Mouse (Mus musculus) intestine, postnatal 0 days (tissue): ENCODE measurements around the gene Cd3e. TPM values are rescaled to one million over a fixed set of nuclear protein-coding genes. Genes with fewer than 3 reads are reported as not detected.

Experiments
- ATAC-seq: fragments of 200-750 bp; cut with Nextera tagmentation; 2 replicates; pipeline ENCODE4 v1.8.0; 2017; ENCODE audit warnings: mild to moderate bottlenecking, moderate TSS enrichment, moderate library complexity
- H3K27ac ChIP-seq: fragments of 300-500 bp; sonication (generic); 2 replicates; pipeline ENCODE4 v1.5.1; 2014; ENCODE audit warnings: mild to moderate bottlenecking, low read depth, low read length, moderate library complexity
- H3K27me3 ChIP-seq: fragments of 300-500 bp; sonication (generic); replicated peaks from 2 replicates; pipeline ENCODE4 v1.6.1; 2014; ENCODE audit warnings: low read length, mixed read lengths; ENCODE audit not compliant: control insufficient read depth, insufficient read depth
- H3K36me3 ChIP-seq: fragments of 300-500 bp; sonication (generic); 2 replicates; pipeline ENCODE4 v1.6.1; 2014; ENCODE audit warnings: mild to moderate bottlenecking, moderate library complexity; ENCODE audit not compliant: control insufficient read depth, insufficient read depth
- H3K4me1 ChIP-seq: fragments of 300-500 bp; sonication (generic); replicated peaks from 2 replicates; pipeline ENCODE4 v1.6.1; 2014; ENCODE audit warnings: antibody characterized with exemption, low read length, mixed read lengths; ENCODE audit not compliant: control insufficient read depth, insufficient read depth
- H3K4me2 ChIP-seq: fragments of 300-500 bp; sonication (generic); replicated peaks from 2 replicates; pipeline ENCODE4 v1.6.1; 2014; ENCODE audit warnings: low read depth, mild to moderate bottlenecking, moderate library complexity
- H3K4me3 ChIP-seq: fragments of 300-500 bp; sonication (generic); 2 replicates; pipeline ENCODE4 v1.5.1; 2014; ENCODE audit warnings: low read depth, low read length
- H3K9ac ChIP-seq: fragments of 300-500 bp; sonication (generic); 2 replicates; pipeline ENCODE4 v1.6.1; 2014; ENCODE audit warnings: mild to moderate bottlenecking, low read depth, low read length
- H3K9me3 ChIP-seq: fragments of 300-500 bp; sonication (generic); 2 replicates; pipeline ENCODE4 v1.6.1; 2016; ENCODE audit warnings: mixed run types; ENCODE audit not compliant: control insufficient read depth
- CTCF ChIP-seq: sonication (generic); IDR thresholded peaks from 2 replicates; pipeline ENCODE4 v1.5.1; 2016; ENCODE audit warnings: low read depth, mild to moderate bottlenecking, control low read depth, antibody characterized with exemption, moderate library complexity
- WGBS: fragments of 180-500 bp; shearing (Covaris S2); extraction: QIAGEN DNeasy Blood & Tissue Kit; methylation state at CpG from one replicate; pipeline ENCODE4 v1.1.7; 2014; 5-methylcytosine and 5-hydroxymethylcytosine counted together
- polyA plus RNA-seq: library from polyadenylated mRNA; unstranded; fragments of >200 nt; fragmentation: Nextera tagmentation; extraction: Ambion mirVana; gene quantifications from 2 replicates; pipeline ENCODE4 v1.2.1, GENCODE M21; 2015

Cd3e gene
- polyA plus RNA-seq, 1 experiment from 2014 or later = 0.74 TPM

DNA sequence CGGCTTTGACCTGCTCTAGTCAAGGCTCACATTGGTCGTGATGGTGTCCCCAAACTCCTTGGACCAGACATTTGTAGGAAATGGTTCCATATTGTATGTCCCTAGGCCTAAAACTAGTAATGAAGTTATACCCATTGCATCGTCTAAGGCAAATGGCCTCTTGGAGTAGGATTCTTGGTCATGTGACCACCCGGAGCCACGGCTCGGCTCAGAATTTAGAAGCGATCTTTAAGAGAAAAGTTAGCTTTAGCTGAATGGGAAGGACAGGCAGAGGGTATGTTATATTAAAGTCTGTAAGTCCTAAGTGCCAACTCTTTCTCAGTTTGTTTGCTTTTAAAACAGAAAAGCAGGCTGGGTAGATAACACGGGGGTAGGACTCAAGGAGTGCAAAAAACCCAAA, 27.3 kb downstream of the Cd3e start:
- TF ChIP-seq CTCF = no peak

GRCm38 (mm10) chr9:44981676-44982075, 27.8 kb downstream of the Cd3e start, which contains the start of gene Cd3d:
Gene Cd3d, plus strand, starts transcription at chr9:44981786.
- ATAC-seq = no peak
- no peaks in the 10 kb centered on the region; the same call in 1 of the 2 replicates for H3K27me3 ChIP-seq
- H3K4me3 ChIP-seq = no peak within 1 kb of the TSS
- no peaks in the 10 kb centered on the region for H3K4me1 ChIP-seq
- TF ChIP-seq CTCF = no peak
- no peaks in the 10 kb centered on the region for H3K36me3 ChIP-seq
- H3K27ac ChIP-seq = no peak within 1 kb of the TSS
- no peaks in the 10 kb centered on the region for H3K9me3 ChIP-seq
- no peak within 1 kb of the TSS for H3K9ac ChIP-seq
- H3K4me2 ChIP-seq = no peak within 1 kb of the TSS
- WGBS = 71% methylated on average over 4 of the region's 4 CpGs

More for the DNA sequence above, 27.3 kb downstream of the Cd3e start:
- no peak for ATAC-seq
- Histone ChIP-seq H3K4me3 (no peak overlapping the region), H3K4me2 (no peak overlapping the region), H3K27ac (no peak overlapping the region), H3K27me3 (no peaks in the 10 kb centered on the region; the same call in 1 of the 2 replicates), H3K9ac (no peak overlapping the region), H3K4me1 (no peaks in the 10 kb centered on the region), H3K9me3 (no peaks in the 10 kb centered on the region), H3K36me3 (no peaks in the 10 kb centered on the region)
- WGBS = 84% methylated on average over 8 of the region's 8 CpGs

- Histone ChIP-seq H3K9ac (no peak overlapping the region), H3K4me1 (no peaks in the 10 kb centered on the region), H3K27ac (no peak overlapping the region), H3K27me3 (peaks cover 1% of the 10 kb centered on the region; the same call in 1 of the 2 replicates), H3K4me2 (no peak overlapping the region), H3K36me3 (no peaks in the 10 kb centered on the region), H3K9me3 (no peaks in the 10 kb centered on the region), H3K4me3 (no peak overlapping the region)
- no peak for TF ChIP-seq CTCF
- ATAC-seq = no peak
- 80% methylated on average over 2 of the region's 2 CpGs for WGBS
Observed at GRCm38 (mm10) chr9:44981104-44981503, 28.3 kb downstream of the Cd3e start.

DNA sequence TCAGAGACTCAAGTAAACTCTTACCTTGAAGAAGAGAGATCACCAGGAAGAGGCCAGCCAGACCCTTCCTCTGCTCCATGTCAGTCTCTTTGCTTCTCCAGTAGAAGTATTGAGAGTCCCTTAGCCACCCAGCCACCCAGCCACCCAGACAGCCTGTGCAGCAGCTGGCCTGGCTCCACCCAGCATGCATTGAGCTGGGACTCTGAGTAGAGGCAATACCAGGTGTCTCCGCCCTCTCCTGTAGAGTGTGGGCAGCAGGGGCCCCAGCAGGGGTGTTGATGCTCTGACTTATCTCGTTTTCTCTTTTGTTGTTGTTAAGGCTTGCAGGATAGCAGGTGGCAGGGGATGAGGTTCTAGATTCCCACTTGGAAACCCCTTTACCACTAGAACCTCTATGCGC, 29.2 kb downstream of the Cd3e start, which contains the start of gene Cd3g:
Gene Cd3g, minus strand, starts transcription at position 190 of the 400 bp plus-strand sequence.
- Histone ChIP-seq H3K36me3 (no peaks in the 10 kb centered on the region), H3K4me1 (no peaks in the 10 kb centered on the region), H3K27me3 (peaks cover 2% of the 10 kb centered on the region; the same call in 1 of the 2 replicates), H3K27ac (no peak within 1 kb of the TSS), H3K4me2 (no peak within 1 kb of the TSS), H3K4me3 (no peak within 1 kb of the TSS), H3K9ac (no peak within 1 kb of the TSS), H3K9me3 (no peaks in the 10 kb centered on the region)
- ATAC-seq = no peak
- TF ChIP-seq CTCF = no peak
- 45% methylated on average over 3 of the region's 3 CpGs for WGBS

DNA sequence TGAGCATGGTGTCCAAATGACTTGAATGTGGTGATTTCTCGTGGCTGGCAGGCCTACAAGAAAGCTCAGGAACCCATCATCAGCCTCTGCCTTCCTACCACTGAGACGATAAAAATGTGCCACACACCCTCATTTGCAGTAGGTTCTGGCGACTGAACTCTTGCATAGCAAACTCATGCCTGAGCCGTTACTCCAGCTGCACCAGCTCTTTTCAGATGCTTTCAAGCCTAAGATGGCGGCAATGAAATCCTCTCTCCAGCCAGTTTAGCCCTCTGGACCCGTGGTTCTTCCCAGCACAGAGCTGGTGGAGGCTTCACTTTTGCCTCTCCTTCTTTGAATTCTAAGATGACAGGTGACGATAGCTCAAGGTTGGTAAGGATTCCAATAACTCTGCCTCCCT, 29.6 kb downstream of the Cd3e start:
- Histone ChIP-seq H3K9ac (no peak overlapping the region), H3K4me1 (no peaks in the 10 kb centered on the region), H3K4me2 (no peak overlapping the region), H3K9me3 (no peaks in the 10 kb centered on the region), H3K27ac (no peak overlapping the region), H3K36me3 (no peaks in the 10 kb centered on the region), H3K4me3 (no peak overlapping the region), H3K27me3 (0 out of 2 replicates have a peak, but pooled peaks cover 2% of the 10 kb centered on the region)
- TF ChIP-seq CTCF = no peak
- WGBS = 76% methylated on average over 7 of the region's 7 CpGs
- no peak for ATAC-seq

- WGBS = 64% methylated on average over 6 of the region's 6 CpGs
- ATAC-seq = no peak
Observed at GRCm38 (mm10) chr9:44977813-44978212, 31.6 kb downstream of the Cd3e start.

More at GRCm38 (mm10) chr9:44977813-44978212, 31.6 kb downstream of the Cd3e start:
- Histone ChIP-seq H3K4me3 (no peak overlapping the region), H3K9me3 (no peaks in the 10 kb centered on the region), H3K36me3 (no peaks in the 10 kb centered on the region), H3K9ac (no peak overlapping the region), H3K27me3 (0 out of 2 replicates have a peak, but pooled peaks cover 2% of the 10 kb centered on the region), H3K27ac (no peak overlapping the region), H3K4me2 (no peak overlapping the region), H3K4me1 (no peaks in the 10 kb centered on the region)
- TF ChIP-seq CTCF = no peak
